In the genomic region with DNA sequence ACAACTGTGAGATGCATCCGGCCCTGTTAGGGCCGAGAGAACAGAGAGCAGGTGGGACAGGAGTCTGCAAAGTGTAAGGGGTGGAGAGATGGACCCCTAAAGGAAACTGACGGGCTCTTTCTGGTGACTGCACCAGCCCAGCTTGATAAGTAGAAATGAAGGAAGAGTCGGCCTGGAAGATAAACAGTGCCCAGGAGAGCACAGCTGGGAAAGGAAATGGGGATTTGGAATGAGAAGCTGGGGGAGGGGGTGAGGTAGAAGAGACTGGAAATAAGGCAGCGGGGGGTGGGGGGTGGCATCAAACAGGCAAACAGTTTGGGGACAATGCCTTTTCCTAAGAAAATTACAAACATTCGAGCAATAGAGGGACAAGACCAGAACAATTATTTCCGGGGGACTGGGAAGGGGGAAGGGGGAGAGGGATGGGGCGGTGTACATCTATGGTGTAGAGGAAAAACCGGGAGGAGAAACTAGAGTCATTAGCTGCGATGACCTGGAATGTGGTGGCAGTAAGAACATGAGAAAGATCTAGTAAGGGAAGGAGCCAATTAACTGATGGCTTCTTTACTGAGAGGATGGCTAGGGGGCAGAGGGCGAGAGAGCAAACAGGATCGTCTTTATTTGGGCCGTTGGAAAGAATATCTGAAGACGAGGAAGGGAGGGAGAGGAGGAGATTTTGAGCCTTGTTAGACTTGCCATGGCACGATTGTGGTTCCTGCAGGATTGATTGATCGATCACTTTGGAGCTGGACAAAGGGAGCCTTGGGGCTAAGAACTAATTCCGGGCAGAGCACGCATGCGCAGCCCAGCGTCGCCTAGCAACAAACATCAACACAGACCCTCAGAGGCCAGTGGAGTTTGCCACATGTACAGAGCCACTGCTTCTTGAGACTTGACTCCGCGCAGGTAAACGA, we compare ENCODE assay signal across 9 mouse cellular contexts. TPM values are rescaled to one million over a fixed set of nuclear protein-coding genes. Genes with fewer than 3 reads are reported as not detected.
DNase-seq lines count a peak whose midpoint lies in the region; ATAC-seq lines count a peak whose summit lies in the region.
"Had no signal": no experiment of that assay in that cellular context is flagged by ENCODE, and none has a peak within 500 bp of the region (broad histone marks: within the 10 kb centered on the region; RNA-seq: fewer than 3 reads in every experiment).

Gene Armc3, plus strand, starts transcription at position 851 of the 914 bp plus-strand sequence.

- peak; percentile 73 for ATAC-seq in heart, embryonic 11.5 days (replicated peaks; ENCODE audit: insufficient number of reproducible peaks, low FRiP score, low TSS enrichment)
- peak; percentile 98 for ATAC-seq in kidney, embryonic 15.5 days (replicated peaks; ENCODE audit: low FRiP score)
- ATAC-seq in limb, embryonic 13.5 days (ENCODE audit: low FRiP score, low read depth) = peak; percentile 94
- peak; percentile 99 for ATAC-seq in midbrain, embryonic 13.5 days

- no peaks in the 10 kb centered on the region for H3K4me1 ChIP-seq in heart, embryonic 11.5 days (ENCODE audit: control insufficient read depth, insufficient read depth, low read length)
- peaks cover 12% of the 10 kb centered on the region for H3K4me1 ChIP-seq in kidney, embryonic 15.5 days
- peaks cover 8% of the 10 kb centered on the region; the same call in 1 of the 2 replicates for H3K4me1 ChIP-seq in limb, embryonic 13.5 days
- peaks cover 12% of the 10 kb centered on the region for H3K4me1 ChIP-seq in midbrain, embryonic 13.5 days (replicated peaks)

- H3K9me3 ChIP-seq in heart, embryonic 11.5 days (replicated peaks; ENCODE audit: control insufficient read depth, low read length) = no peaks in the 10 kb centered on the region
- H3K9me3 ChIP-seq in kidney, embryonic 15.5 days (replicated peaks) = no peaks in the 10 kb centered on the region
- no peaks in the 10 kb centered on the region for H3K9me3 ChIP-seq in limb, embryonic 13.5 days
- H3K9me3 ChIP-seq in midbrain, embryonic 13.5 days = no peaks in the 10 kb centered on the region

- no peak within 1 kb of the TSS for H3K27ac ChIP-seq in heart, embryonic 11.5 days (ENCODE audit: low read depth, low read length)
- H3K27ac ChIP-seq in kidney, embryonic 15.5 days = no peak within 1 kb of the TSS
- H3K27ac ChIP-seq in limb, embryonic 13.5 days = no peak within 1 kb of the TSS
- peak within 1 kb of the TSS; percentile 79 for H3K27ac ChIP-seq in midbrain, embryonic 13.5 days

- no peaks in the 10 kb centered on the region for H3K36me3 ChIP-seq in heart, embryonic 11.5 days (ENCODE audit: control insufficient read depth, insufficient read depth, low read length)
- H3K36me3 ChIP-seq in kidney, embryonic 15.5 days = no peaks in the 10 kb centered on the region
- no peaks in the 10 kb centered on the region for H3K36me3 ChIP-seq in limb, embryonic 13.5 days
- no peaks in the 10 kb centered on the region for H3K36me3 ChIP-seq in midbrain, embryonic 13.5 days

- H3K9ac ChIP-seq in heart, embryonic 11.5 days (ENCODE audit: low read depth, low read length) = peak within 1 kb of the TSS; percentile 54
- peak within 1 kb of the TSS; percentile 46; the same call in 1 of the 2 replicates for H3K9ac ChIP-seq in kidney, embryonic 15.5 days
- H3K9ac ChIP-seq in limb, embryonic 13.5 days = peak within 1 kb of the TSS; percentile 65
- H3K9ac ChIP-seq in midbrain, embryonic 13.5 days (replicated peaks) = peak within 1 kb of the TSS; percentile 72

- 18% methylated on average over 24 of the region's 24 CpGs for WGBS in heart, embryonic 11.5 days (ENCODE audit: insufficient replicate concordance)
- 20% methylated on average over 24 of the region's 24 CpGs for WGBS in kidney, embryonic 15.5 days
- 19% methylated on average over 24 of the region's 24 CpGs for WGBS in limb, embryonic 13.5 days
- WGBS in midbrain, embryonic 13.5 days = 14% methylated on average over 24 of the region's 24 CpGs

- no peaks in the 10 kb centered on the region for H3K27me3 ChIP-seq in heart, embryonic 11.5 days (ENCODE audit: control insufficient read depth, insufficient read depth, low read length)
- no peaks in the 10 kb centered on the region for H3K27me3 ChIP-seq in kidney, embryonic 15.5 days
- H3K27me3 ChIP-seq in limb, embryonic 13.5 days = no peaks in the 10 kb centered on the region
- no peaks in the 10 kb centered on the region for H3K27me3 ChIP-seq in midbrain, embryonic 13.5 days

- peak; percentile 1 for DNase-seq in cerebellum, adult 11 months
- DNase-seq in cerebellum, adult 9-11 months = no peak
- DNase-seq in embryo, embryonic 10.5 days (ENCODE audit: low spot score) = peak; percentile 93
- DNase-seq in skeletal muscle tissue, adult 2 months (ENCODE audit: low read depth, low spot score) = peak; percentile 4

- H3K4me2 ChIP-seq in heart, embryonic 11.5 days = peak within 1 kb of the TSS; percentile 53
- peak within 1 kb of the TSS; percentile 59 for H3K4me2 ChIP-seq in kidney, embryonic 15.5 days
- peak within 1 kb of the TSS; percentile 68 for H3K4me2 ChIP-seq in limb, embryonic 13.5 days (replicated peaks)
- peak within 1 kb of the TSS; percentile 63 for H3K4me2 ChIP-seq in midbrain, embryonic 13.5 days (replicated peaks)

- peak within 1 kb of the TSS; percentile 47 for H3K4me3 ChIP-seq in heart, embryonic 11.5 days (ENCODE audit: low read depth, low read length)
- peak within 1 kb of the TSS; percentile 52 for H3K4me3 ChIP-seq in kidney, embryonic 15.5 days (replicated peaks)
- peak within 1 kb of the TSS; percentile 50 for H3K4me3 ChIP-seq in limb, embryonic 13.5 days
- H3K4me3 ChIP-seq in midbrain, embryonic 13.5 days (replicated peaks) = peak within 1 kb of the TSS; percentile 51

RNA-seq across cellular contexts. Expression of gene Armc3, which starts in this region (rescaled TPM):
- 0.13 and 0.28 TPM in 2 replicates for polyA plus RNA-seq in heart, embryonic 11.5 days (2014; fragmentation: Nextera tagmentation; extraction: Ambion mirVana)
- 0.12 and 0.14 TPM in 2 replicates for polyA plus RNA-seq in kidney, embryonic 15.5 days (2015; fragmentation: Nextera tagmentation; extraction: Ambion mirVana)
- polyA plus RNA-seq in limb, embryonic 13.5 days (2015; fragmentation: Nextera tagmentation; extraction: Ambion mirVana) = 0.13 TPM in 1 of 2 replicates, not detected in the other
- polyA plus RNA-seq in midbrain, embryonic 13.5 days (2015; fragmentation: Nextera tagmentation; extraction: Ambion mirVana) = 0.90 and 1.7 TPM in 2 replicates
- polyA plus RNA-seq: liver, adult 2 months had no signal

Comparison
In these comparisons a context has a peak if more than half of its experiments do, and no peak if none do; other contexts are left out.
1. Peak in ATAC-seq, H3K4me3 ChIP-seq, H3K9ac ChIP-seq and H3K4me2 ChIP-seq in heart, embryonic 11.5 days; RNA of the gene not detected or under 1 TPM.
2. Peak in ATAC-seq, H3K4me3 ChIP-seq, H3K9ac ChIP-seq and H3K4me2 ChIP-seq in kidney, embryonic 15.5 days; RNA of the gene not detected or under 1 TPM.
3. Peak in ATAC-seq, H3K4me3 ChIP-seq, H3K9ac ChIP-seq and H3K4me2 ChIP-seq in limb, embryonic 13.5 days; RNA of the gene not detected or under 1 TPM.